Mouse (Mus musculus): ENCODE measurements around the gene Adcyap1r1.

Gene Adcyap1r1

DNA sequence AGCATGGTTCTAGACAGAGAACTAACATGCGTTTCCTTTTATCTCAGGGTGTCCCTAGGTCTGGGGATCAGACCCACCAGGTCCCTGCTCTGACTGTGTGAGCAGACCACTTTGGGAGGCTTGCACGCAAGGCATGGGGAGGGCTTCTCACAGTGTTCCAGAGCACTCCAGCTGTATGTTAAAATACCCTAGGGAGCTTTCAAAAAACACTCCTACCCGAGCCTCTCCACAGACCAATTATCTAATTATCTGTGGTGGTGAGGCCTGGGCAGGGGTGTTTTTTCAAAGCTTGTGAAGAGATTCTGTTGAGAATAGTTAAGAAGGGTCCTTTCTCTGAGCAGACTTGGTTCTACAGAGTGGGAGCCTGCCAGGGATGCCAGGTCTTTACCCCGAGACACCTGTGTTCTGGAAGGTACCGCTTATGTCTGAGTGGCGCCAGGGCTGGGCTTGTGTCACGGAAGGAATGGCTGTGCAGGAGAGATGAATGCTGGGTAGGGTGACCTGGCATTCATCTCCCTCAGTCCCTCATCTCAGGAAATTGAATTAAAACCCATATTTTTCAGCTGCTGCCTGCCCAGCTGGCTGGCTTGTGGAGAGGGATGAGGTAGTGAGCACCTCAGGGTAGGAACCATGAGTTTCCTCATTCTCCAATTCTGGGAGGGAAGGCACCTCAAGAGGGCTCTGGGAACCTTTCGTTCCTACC is 2.7 kb upstream of the Adcyap1r1 start:
- DNase-seq (ENCODE audit: low spot score in 2 of 2), result no peak

DNA sequence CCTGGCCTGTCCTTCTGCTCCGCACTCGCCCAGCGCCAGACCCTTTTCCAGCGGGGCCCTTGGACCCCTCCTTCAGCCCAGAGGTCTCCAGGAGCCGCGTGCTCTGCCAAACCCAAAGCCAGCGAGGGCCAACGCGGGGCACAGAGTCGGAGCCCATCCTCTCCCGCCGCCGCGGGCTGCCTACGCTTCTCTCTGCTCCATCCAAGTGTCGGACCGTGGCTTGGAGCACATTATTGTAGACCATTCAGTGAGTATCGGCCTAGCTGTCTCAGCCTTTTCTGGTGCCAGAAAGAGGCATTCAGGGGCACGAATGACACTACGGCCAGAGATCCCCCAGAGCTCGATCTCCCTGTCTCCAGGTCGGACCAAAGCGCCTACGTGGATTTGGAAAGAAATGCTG is 603 bp downstream of the Adcyap1r1 start:
- no peak for DNase-seq (ENCODE audit: low spot score in 2 of 2)

DNA sequence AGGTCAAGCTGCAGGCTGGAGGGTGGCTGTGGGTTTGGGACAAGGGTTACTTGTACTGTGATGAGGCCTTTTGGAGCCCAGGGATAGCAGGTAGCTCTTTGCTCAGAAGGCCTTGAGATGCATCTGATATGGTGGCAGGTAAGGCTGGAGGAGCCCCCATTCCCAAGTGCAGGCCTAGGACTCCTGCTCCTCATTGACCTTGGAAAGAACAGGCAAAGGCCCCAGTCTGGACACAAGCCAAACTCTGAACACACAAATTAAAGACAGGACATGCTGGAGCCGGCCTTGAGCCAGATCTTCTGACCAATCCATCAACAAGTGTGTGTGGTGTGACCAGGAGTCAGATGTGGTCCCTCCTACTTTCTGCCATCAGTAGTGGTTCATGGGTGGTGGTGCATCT is 1.8 kb downstream of the Adcyap1r1 start:
- DNase-seq (ENCODE audit: low spot score in 2 of 2), result no peak

DNA sequence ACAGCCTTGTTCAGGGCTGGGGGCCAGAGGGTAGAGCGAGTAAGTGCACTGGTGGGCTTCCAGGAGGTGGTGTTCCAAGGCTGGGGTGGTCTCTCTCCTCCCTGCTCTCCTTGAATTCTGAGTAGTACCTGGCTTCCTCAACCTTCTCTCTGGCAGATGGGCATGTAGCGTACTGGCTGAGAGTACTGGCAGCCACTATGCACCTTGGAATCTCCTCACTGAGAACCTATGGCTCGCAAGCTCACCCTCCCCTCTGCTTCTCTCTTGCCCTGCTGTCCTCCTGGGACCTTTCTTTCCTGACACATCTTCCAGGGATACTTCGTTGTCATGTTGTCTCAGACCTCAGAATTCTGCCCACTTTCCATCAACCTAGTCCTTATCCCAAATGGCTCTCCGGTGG is 3.9 kb downstream of the Adcyap1r1 start:
- DNase-seq (ENCODE audit: low spot score in 2 of 2), result no peak

DNA sequence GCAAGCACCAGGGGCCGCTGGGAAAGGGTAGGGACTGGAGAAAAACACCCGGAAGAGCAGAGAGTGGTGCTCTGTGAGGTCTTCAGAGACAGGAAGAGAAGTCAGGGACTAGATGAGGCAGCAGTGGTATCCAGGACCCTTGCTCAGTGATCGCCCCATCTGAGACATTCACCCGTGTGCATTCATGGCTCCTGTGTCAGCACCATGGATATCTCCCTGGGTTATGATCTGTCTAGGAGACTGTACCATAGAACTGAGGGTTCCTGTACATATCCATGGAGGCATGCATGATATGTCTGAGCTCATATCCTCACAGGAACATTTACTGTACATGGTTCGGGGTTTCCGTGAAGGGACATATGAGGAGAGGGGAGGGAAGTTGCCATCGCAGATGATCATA is 5.9 kb downstream of the Adcyap1r1 start:
- no peak for DNase-seq (ENCODE audit: low spot score in 2 of 2)

DNA sequence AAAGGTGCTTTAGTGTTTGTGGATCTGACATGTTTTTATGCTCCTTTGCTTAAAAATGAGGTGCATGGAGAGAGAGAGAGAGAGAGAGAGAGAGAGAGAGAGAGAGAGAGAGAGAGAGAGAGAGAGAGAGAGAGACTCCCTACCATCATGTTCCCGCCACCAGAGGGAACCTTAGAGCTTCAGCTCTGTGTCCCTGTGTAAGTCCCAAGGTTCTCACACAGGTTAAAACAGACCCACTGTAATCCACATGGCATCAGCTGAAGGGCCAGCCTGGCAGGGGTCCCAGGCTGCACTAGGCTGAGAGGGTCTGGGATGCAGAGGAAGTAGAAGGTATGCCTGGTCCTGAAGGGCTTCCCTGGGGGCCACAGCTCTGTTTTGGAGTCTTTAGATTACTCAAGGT is 6.4 kb downstream of the Adcyap1r1 start:
- no peak for DNase-seq (ENCODE audit: low spot score in 2 of 2)

DNA sequence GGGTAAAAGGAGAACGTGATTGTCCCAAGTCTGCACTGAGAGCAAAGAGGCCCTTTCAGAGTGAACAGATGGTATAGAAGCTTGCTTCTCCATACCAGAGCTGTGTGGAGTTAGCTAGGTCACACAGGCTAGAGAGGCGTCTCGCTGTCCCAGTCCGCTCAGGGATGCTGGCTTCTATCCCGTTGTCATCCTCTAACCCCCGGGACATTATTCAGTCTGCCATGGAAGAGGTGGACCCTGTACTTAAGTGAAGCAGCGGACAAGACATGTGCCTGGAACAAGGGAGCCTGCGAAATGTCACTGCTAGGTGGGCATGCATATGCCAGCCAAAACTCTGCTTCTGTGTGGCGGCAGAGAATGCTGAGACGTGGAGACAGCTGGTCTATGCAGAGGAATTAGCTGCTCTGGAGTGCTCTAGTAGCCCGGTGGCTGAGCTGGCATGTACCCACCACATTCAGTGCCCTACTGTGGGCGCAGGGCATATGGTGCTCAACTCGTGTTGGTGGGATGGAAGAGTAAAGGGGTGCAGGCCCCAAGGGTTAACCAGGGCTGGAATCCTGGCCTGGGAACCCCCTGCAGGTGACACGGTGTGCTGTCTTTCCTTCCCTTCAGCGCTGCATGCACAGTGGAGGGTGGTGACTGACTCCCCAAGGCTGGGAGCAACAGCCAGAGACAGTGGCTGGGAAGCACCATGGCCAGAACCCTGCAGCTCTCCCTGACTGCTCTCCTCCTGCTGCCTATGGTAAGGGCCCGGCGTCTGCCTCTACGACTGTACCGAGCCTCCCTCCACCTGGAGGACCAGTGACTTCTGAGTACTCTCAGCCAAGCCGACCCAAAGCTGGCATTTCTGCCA is 8.0 kb downstream of the Adcyap1r1 start:
- no peak for DNase-seq (ENCODE audit: low spot score in 2 of 2)

DNA sequence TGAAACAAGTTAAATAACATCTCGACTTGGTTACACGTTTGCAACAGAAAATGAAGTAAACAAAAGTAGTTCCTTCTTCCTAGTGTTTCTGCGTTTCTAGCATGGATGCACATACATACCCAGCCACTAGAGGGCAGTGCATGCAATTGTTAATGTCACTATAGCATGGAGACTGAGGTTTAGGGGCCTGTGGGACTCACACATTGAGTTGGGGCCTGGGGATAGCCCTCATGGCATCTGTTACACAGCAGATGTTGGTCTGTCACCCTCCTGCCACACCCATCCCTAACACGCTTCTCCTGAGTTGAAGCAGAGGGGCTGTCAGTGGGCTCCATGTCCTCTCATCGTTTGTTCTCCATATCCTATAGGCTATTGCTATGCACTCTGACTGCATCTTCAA is 9.4 kb downstream of the Adcyap1r1 start:
- DNase-seq (ENCODE audit: low spot score in 2 of 2), result no peak

DNA sequence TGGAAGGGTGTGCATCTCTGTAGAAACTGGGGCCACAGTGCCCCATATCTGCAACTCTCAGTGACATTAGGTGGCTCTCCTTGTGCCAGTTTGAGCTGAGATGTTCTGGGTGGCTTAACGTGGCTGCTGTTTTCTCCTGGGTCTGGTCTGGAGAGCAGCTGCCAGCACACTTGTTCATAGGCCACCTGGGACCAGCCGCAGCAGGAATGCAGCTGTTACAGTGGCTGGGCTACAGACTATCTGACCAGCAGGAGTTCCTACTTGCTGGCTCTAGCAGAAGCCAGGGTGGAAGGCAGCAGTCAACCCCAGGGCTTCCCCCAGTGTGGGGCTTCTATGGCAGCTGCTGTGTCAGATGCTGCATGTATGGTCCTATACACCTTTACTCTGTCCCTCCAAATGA is 9.9 kb downstream of the Adcyap1r1 start:
- DNase-seq (ENCODE audit: low spot score in 2 of 2), result no peak

DNA sequence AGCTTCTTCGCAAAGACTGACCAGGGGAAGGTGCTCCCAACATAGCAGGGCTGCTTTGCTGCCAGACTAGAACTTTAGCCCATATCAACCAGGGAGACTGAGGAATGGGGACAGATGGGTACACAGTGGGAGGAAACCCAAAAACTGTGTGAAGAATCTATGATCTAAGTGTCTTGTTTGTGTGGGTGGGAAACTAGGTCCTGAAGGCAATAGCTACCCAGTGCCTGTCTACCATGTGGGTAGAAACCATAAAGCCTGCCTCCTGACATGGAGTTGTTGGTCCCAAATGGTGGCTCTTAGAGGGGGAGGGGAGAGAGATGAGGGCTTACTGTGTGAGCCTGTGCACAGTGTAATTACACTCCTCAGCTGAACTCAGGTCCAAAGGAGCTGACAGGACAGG is 10.6 kb downstream of the Adcyap1r1 start:
- DNase-seq (ENCODE audit: low spot score in 2 of 2), result no peak

DNA sequence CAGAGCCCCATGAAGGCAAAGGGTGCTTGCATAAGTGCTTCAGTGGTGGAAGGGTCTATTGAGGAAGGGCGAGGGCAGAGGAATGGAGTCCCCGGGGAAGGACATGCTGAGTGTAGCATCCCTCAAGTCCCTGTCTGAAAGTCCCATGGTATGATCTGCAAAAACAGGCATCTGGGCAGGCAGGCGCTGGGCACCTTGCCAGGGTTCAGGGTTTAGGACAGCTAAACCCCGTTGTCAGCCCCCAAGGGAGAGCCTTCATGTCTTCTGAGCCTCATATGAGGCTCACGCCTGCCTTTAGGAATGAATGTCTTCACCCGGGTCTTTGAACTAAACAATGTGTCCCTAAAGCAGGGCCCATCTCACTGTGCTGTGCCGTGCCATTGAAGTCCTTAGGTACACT is 12.2 kb downstream of the Adcyap1r1 start:
- no peak for DNase-seq (ENCODE audit: low spot score in 2 of 2)

DNA sequence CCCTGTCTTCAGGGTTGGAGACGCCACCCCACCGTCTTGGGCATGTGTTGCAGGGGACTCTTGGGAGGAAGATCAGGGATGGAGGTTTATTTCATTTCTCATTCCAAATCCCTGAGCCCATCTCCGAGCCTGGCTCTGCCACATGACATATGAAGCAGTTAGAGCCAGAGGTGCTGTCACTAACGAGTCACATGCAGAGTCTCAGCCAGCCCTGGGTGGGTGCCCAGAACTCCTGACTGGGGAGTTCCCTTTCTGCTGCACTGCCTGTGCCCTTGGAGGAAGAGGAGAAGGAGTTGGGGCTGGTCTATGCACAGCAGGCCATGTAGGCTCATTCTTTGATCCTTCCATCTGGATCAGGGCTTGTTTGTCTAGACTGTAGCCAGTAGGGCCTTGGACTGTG is 13.5 kb downstream of the Adcyap1r1 start:
- DNase-seq (ENCODE audit: low spot score in 2 of 2), result no peak

DNA sequence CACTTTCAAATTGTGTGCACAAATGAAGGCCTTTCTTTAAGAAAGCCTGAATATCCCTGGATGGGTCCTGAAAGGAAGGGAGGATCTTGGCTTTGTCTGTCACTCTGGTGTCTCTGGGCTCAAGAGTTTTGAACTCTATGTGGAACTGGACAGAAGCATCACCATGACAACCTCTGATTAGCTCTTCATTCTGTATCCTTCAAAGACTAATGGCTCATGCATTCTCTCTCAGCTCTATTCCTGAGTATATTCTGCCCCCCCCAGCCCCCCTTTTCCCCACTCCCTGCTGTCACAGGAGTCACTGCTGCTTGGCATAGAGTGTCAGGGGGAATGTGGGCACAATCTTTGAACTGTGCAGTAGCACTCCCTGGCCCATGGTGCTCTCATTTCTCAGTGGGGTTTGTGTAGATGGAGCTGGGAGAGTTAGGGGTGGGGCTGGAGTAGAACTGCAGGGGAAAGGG is 14.6 kb downstream of the Adcyap1r1 start:
- DNase-seq (ENCODE audit: low spot score in 2 of 2), result no peak

DNA sequence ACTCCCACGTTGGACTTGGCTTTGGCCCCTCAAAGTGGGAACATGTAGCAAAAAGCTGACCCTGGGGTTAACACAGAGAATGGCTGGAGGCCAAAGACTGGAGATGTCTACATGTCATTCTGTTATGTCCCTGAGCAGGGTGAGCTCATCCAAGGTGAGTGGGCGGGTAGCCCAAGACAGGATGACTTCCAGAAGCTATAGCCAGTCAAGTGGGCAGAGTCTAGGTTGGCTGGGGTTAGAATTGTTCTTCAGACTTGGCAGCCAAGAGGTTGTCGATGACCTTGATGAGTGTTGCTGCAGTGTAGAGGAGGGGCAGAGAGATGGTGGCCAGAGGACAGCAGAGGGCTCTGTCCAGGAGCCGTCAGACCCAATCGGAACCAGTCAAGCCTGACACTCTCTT is 18.9 kb downstream of the Adcyap1r1 start:
- no peak for DNase-seq (ENCODE audit: low spot score in 2 of 2)

DNA sequence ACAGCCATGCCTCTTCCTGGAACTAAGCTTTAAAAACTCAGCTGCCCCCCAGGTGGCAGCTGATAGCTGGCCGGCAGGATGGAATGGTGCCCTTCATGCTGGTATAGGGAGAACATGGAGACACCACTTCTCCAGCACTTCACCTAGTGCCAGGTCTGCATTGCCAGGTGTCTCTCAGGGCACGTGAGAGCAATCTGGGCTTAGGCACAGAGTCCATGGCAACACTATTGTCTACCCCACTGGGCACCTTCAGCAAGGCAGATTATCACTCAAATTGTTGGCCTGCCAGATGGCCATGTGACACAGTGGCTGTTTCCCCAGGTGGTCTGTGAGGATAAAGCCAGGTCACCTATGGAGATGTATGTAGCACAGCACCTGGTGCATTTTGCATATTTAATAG is 20.6 kb downstream of the Adcyap1r1 start:
- DNase-seq (ENCODE audit: low spot score in 2 of 2), result no peak

DNA sequence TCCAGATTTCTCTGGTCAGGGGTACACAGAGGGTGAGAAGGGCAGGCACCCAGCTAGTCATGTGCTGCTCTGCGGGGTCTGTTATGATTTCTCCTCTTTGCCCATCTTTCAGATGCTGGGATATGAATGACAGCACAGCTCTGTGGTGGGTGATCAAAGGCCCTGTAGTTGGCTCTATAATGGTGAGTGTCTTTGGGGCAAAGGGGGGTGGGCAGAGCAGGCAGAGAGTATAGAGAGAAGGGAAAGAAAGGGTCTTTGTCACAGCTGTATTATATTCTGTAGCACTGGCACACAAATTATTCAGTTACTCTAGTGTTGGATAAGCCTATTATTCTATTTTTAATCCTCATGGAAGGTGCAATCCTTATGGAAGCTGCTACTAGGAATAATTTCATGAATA is 29.2 kb downstream of the Adcyap1r1 start:
- no peak for DNase-seq (ENCODE audit: low spot score in 2 of 2)

DNA sequence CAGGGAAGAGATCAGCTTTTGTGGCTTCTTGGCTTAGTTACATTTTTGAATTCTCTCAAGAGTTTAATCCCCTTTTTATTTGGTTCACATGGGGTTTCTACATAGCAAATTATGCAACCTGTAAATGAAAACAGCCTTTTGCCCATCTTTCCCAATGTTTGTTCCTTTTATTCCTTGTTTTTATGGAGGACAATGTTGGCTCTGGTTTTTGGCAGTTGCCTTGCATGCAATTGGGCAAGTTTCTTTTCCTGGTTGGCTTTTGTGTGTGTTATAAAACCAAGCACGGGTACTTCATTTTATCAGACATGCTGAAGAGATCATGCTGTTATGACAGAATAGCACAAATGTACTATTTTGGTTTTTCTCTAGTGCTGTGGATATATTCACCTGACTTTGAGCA is 30.7 kb downstream of the Adcyap1r1 start:
- no peak for DNase-seq (ENCODE audit: low spot score in 2 of 2)

DNA sequence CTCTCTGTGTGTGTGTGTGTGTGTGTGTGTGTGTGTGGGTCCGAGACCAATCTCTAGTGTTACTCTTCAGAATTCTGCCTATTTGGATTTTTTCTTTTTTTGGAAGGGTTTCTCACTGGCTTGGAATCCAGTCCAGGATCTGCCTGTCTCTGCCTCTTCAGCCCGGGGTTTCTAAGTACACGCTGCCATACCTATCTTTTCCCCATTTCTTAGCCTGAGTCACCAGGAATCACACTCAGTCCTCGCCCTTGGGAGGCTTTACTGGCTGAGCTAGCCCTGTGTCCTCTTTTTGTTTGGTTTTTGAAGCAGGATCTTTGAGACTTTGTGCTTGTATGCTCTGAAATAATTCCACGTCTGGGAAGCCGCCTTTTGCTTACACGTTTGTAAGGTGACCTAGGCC is 31.6 kb downstream of the Adcyap1r1 start:
- no peak for DNase-seq (ENCODE audit: low spot score in 2 of 2)

DNA sequence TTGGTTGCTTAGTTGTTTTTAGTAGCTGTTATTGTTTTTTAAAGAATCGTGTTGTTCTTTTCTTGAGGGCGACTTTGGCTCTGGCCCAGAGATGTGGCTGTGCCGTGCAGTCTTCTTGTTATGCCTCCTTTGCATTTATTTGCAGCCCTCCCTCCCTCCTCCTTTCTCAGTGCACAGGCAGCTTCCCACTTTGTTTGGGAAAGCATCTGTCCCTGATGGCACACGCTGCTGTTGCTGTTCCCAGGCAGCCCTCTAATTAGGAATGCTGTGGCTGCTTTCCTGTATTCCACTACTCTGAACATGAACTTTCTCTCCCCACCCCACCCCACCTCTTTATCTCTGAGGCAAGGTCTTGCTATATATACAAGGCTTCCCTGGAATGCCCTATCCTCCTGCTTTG is 32.4 kb downstream of the Adcyap1r1 start:
- DNase-seq (ENCODE audit: low spot score in 2 of 2), result peak in 1 of 2 experiments; percentile 31

DNA sequence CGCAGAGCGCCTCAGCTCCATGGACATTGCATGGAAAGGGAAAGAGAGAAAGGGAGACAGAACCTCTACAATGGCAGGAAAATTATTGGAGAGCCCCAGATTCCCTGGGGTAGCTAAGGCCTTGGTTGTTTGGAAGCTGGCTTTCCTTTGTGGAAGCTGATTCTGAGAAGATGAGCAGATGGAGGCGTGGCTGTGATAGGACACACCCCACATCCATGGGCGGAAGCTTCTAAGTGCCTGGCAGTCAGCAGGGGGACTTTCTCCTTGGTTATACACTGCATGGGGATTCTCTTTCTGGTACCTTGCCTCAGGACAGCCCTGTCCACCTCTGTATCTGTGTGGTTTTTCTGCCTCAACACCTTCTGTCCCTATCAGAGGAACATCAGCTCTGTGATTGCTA is 33.4 kb downstream of the Adcyap1r1 start:
- no peak for DNase-seq (ENCODE audit: low spot score in 2 of 2)

DNA sequence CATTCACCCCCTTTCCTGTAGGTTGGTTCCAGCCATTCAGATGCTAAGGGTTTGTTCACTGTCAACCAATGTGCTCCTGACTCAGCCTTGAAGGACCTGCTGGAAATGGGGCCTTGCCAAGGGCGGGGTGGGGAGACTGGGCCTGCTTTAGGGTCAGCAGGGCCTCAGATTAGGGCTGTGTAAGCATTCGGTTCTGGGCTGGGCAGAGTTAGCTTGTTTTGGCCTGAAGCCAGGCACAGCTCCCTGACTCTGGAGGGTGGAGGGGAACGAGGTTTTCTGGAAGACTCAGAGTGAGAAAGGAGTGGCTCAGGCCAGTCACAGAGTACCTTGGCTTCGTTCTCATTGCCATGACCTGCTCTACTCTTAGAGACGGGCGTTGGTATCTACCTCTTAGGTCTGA is 35.9 kb downstream of the Adcyap1r1 start:
- no peak for DNase-seq (ENCODE audit: low spot score in 2 of 2)

DNA sequence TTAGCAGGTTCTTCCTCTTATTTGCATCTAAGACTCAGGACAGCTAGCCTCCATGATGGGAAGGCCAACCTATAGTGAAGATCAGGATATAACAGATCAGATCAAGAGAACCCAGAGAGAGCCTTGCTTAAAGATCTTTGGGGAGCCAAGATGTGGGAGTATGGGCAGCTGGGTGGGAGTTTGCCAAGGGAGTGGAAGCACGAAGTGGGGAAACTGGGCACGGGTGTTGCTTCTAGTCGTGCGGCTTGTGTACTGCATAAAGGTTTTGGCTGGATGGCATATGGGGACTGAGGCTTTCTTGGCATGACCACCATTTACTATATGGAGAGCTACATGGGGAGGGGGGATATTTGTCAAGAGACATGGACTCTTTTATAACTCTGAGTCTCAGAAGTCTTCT is 44.4 kb downstream of the Adcyap1r1 start:
- DNase-seq (ENCODE audit: low spot score in 2 of 2), result no peak

DNA sequence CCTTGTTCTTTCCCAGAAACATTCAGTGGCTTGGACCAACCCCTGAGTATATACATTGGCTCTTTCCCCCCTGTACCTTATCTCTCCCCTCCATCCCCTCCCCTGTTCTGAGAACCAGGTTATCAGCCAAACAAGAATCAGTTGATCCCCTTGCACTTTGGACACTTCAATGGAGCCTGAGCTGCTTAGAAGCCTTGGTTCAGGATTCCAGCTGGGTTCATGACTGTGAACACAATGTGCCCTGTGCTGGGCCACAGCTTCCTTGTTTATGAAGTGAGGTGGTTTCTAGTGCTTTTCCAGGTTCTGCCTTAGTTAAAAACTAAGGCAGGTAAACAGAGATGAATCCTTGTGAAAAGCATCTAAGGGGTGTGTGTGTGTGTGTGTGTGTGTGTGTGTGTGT is 47.0 kb downstream of the Adcyap1r1 start:
- DNase-seq (ENCODE audit: low spot score in 2 of 2), result no peak
